ENCODE assay signal across 8 mouse cellular contexts in the genomic region with DNA sequence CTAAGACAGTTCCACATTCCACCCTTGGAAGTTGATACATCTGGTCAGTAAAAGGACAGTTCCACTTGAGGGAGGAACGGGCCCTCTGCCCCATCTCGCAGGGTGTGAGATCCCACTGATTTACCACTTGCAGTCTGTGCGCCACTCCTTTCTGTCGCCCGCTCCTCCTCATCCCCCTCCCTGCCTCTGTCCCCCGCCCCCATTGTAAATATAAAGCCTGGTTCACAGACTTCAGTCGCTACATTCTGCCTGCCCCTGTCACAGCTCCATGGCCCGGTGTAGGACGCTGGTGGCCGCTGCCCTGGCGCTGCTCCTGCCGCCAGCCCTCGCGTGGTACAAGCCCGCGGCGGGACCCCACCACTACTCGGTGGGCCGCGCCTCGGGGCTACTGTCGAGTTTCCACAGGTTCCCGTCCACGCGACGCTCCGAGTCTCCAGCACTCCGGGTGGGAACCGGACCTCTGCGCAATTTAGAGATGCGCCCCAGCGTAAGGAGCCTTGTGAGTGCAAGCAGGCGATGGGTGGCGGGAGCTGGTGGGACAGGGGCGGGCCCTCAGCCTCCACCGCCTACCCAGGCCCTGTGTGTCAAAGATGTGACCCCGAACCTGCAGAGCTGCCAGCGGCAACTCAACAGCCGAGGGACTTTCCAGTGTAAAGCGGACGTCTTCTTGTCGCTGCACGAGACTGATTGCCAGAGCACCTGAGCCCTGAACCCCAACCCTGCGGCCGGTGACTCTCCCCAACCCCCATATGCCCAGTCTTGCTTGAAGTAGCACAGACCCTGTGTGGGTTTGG. TPM values are rescaled to one million over a fixed set of nuclear protein-coding genes. Genes with fewer than 3 reads are reported as not detected.
DNase-seq lines count a peak whose midpoint lies in the region; ATAC-seq lines count a peak whose summit lies in the region.

Npb (plus strand) TSS at position 237 of the 794 bp plus-strand sequence.

- peaks cover 16 to 23% of the 10 kb centered on the region in 2 experiments for H3K4me1 ChIP-seq in heart, embryonic 14.5 days (ENCODE audit: control insufficient read depth in 2 of 2, insufficient read depth in 2 of 2, low read length in 2 of 2)
- H3K4me1 ChIP-seq in hindbrain, embryonic 16.5 days (ENCODE audit: control insufficient read depth, insufficient read depth, low read depth, low read length), result peaks cover 9% of the 10 kb centered on the region
- H3K4me1 ChIP-seq in midbrain, embryonic 14.5 days (ENCODE audit: control insufficient read depth, insufficient read depth, low read length), result no peaks in the 10 kb centered on the region

- DNase-seq in heart, postnatal 14 days, result no peak
- peak; percentile 41 for DNase-seq in R1 (ENCODE audit: low read depth, low spot score)
- peak; percentile 10 for DNase-seq in midbrain, embryonic 14.5 days
- DNase-seq in cerebellum, adult 9-10 months, result no peak
- DNase-seq in gastrocnemius, postnatal 36 days, result no peak

- intact Hi-C loops in heart, postnatal 14 days (cut with DNase I), result no loop called here
- intact Hi-C loops in gastrocnemius, postnatal 36 days (cut with DNase I), result no loop called here

- peak within 1 kb of the TSS; percentile 37 to 38 for H3K4me3 ChIP-seq in heart, embryonic 14.5 days (ENCODE audit: control insufficient read depth in 1 of 2, insufficient read depth in 1 of 2, low read depth in 1 of 2, low read length in 2 of 2)
- no peak within 1 kb of the TSS for H3K4me3 ChIP-seq in hindbrain, embryonic 16.5 days (ENCODE audit: low read length)
- H3K4me3 ChIP-seq in midbrain, embryonic 14.5 days (replicated peaks; ENCODE audit: low read depth, low read length), result no peak within 1 kb of the TSS; the same call in 1 of the 2 replicates

- H3K27me3 ChIP-seq in heart, embryonic 14.5 days (ENCODE audit: control insufficient read depth, insufficient read depth, low read length), result no peaks in the 10 kb centered on the region
- H3K27me3 ChIP-seq in hindbrain, embryonic 16.5 days (replicated peaks; ENCODE audit: control insufficient read depth, insufficient read depth, low read length), result peaks cover 2% of the 10 kb centered on the region; the same call in 1 of the 2 replicates
- H3K27me3 ChIP-seq in midbrain, embryonic 14.5 days (ENCODE audit: control insufficient read depth, insufficient read depth, low read length), result no peaks in the 10 kb centered on the region

- WGBS in heart, embryonic 14.5 days, result 4% methylated on average over 45 of the region's 45 CpGs
- 10% methylated on average over 45 of the region's 45 CpGs for WGBS in hindbrain, embryonic 16.5 days
- 5% methylated on average over 45 of the region's 45 CpGs for WGBS in midbrain, embryonic 14.5 days

- H3K9me3 ChIP-seq in heart, embryonic 14.5 days (ENCODE audit: control insufficient read depth, low read length), result no peaks in the 10 kb centered on the region
- no peaks in the 10 kb centered on the region for H3K9me3 ChIP-seq in hindbrain, embryonic 16.5 days (ENCODE audit: control insufficient read depth, low read length)
- no peaks in the 10 kb centered on the region for H3K9me3 ChIP-seq in midbrain, embryonic 14.5 days (ENCODE audit: control insufficient read depth, low read length)

- H3K27ac ChIP-seq in heart, embryonic 14.5 days (replicated peaks in 1 of 2; ENCODE audit: control insufficient read depth in 1 of 2, insufficient read depth in 1 of 2, low read depth in 2 of 2, low read length in 2 of 2), result peak within 1 kb of the TSS; percentile 30 to 31
- no peak within 1 kb of the TSS for H3K27ac ChIP-seq in hindbrain, embryonic 16.5 days (ENCODE audit: low read depth, low read length)
- H3K27ac ChIP-seq in midbrain, embryonic 14.5 days (replicated peaks; ENCODE audit: low read depth, low read length), result no peak within 1 kb of the TSS

- H3K9ac ChIP-seq in heart, embryonic 14.5 days (ENCODE audit: low read length), result peak within 1 kb of the TSS; percentile 75
- H3K9ac ChIP-seq in hindbrain, embryonic 16.5 days (ENCODE audit: low read depth, low read length), result peak within 1 kb of the TSS; percentile 53
- H3K9ac ChIP-seq in midbrain, embryonic 14.5 days (replicated peaks; ENCODE audit: low read length), result 0 out of 2 replicates have a peak within 1 kb of the TSS, but pooled peaks have one; percentile 7

- peaks cover 60% of the 10 kb centered on the region for H3K36me3 ChIP-seq in heart, embryonic 14.5 days (ENCODE audit: control insufficient read depth, insufficient read depth, low read length)
- H3K36me3 ChIP-seq in hindbrain, embryonic 16.5 days (ENCODE audit: control insufficient read depth, insufficient read depth, low read length), result peaks cover 33% of the 10 kb centered on the region
- peaks cover 80% of the 10 kb centered on the region for H3K36me3 ChIP-seq in midbrain, embryonic 14.5 days (ENCODE audit: control insufficient read depth, insufficient read depth, low read length)

- peak within 1 kb of the TSS; percentile 79 for H3K4me2 ChIP-seq in heart, embryonic 14.5 days (ENCODE audit: low read length)
- peak within 1 kb of the TSS; percentile 48 for H3K4me2 ChIP-seq in hindbrain, embryonic 16.5 days (ENCODE audit: low read length)
- peak within 1 kb of the TSS; percentile 13 for H3K4me2 ChIP-seq in midbrain, embryonic 14.5 days (ENCODE audit: low read length)

- ATAC-seq in heart, embryonic 14.5 days (ENCODE audit: insufficient number of reproducible peaks, insufficient read depth, low FRiP score, low read depth), result no peak
- ATAC-seq in hindbrain, embryonic 16.5 days, result no peak
- ATAC-seq in midbrain, embryonic 14.5 days (ENCODE audit: low FRiP score, low TSS enrichment), result no peak
- ATAC-seq in granulocyte monocyte progenitor cell, adult 5-6 weeks (replicated peaks; ENCODE audit: poor library complexity, severe bottlenecking), result no peak

RNA-seq across cellular contexts. Expression of gene Npb, which starts in this region (rescaled TPM):
- polyA plus RNA-seq in heart, embryonic 14.5 days (2014; fragmentation: Nextera tagmentation; extraction: Ambion mirVana), result 17.5 and 18.9 TPM in 2 replicates
- total RNA-seq in heart, postnatal 14 days (2021), result not detected
- polyA plus RNA-seq in hindbrain, embryonic 16.5 days (2015; fragmentation: Nextera tagmentation; extraction: Ambion mirVana), result 0.99 and 1.00 TPM in 2 replicates
- polyA plus RNA-seq in midbrain, embryonic 14.5 days (2014; fragmentation: Nextera tagmentation; extraction: Ambion mirVana), result 0.77 and 0.82 TPM in 2 replicates
- not detected in 2 replicates for total RNA-seq in granulocyte monocyte progenitor cell, adult 5-6 weeks (2014; fragmentation: Nextera tagmentation)
- total RNA-seq in granulocyte monocyte progenitor cell, adult 5-6 weeks (2017), result not detected in 2 replicates
- not detected for total RNA-seq in gastrocnemius, postnatal 36 days (2021)

Comparison
In these comparisons a context has a peak if more than half of its experiments do, and no peak if none do; other contexts are left out.
1. Peak in DNase-seq, H3K9ac ChIP-seq and H3K4me2 ChIP-seq in midbrain, embryonic 14.5 days; RNA of the gene not detected or under 1 TPM.
2. H3K27ac ChIP-seq: peak in heart, embryonic 14.5 days (2 of 2); none in hindbrain, embryonic 16.5 days (single experiment) and midbrain, embryonic 14.5 days (single experiment).
3. H3K4me2 ChIP-seq: peak in every context shown above with its lines; median percentile 79 in heart, embryonic 14.5 days; 48 in hindbrain, embryonic 16.5 days; 13 in midbrain, embryonic 14.5 days.
4. H3K4me3 ChIP-seq: peak in heart, embryonic 14.5 days (2 of 2); none in hindbrain, embryonic 16.5 days (single experiment) and midbrain, embryonic 14.5 days (single experiment).
5. H3K9ac ChIP-seq: peak in every context shown above with its lines; median percentile 75 in heart, embryonic 14.5 days; 53 in hindbrain, embryonic 16.5 days; 7 in midbrain, embryonic 14.5 days.